Mouse (Mus musculus) heart, postnatal 0 days (tissue): ENCODE measurements around the gene Zfp710. TPM values are rescaled to one million over a fixed set of nuclear protein-coding genes. Genes with fewer than 3 reads are reported as not detected.

Source experiments
- ATAC-seq: fragments of 200-750 bp; cut with Nextera tagmentation; 2 replicates; pipeline ENCODE4 v1.8.0; 2017; ENCODE audit warnings: low read depth, moderate number of reproducible peaks, moderate library complexity; ENCODE audit not compliant: insufficient read depth
- DNase-seq: peaks from one replicate; pipeline ENCODE4 v3.0.0-alpha.2; 2016; ENCODE audit warnings: low spot score
- H3K27ac ChIP-seq: fragments of 300-500 bp; sonication (generic); 2 replicates; pipeline ENCODE4 v1.5.1; 2014; ENCODE audit warnings: low read depth, mild to moderate bottlenecking
- H3K27me3 ChIP-seq: fragments of 300-500 bp; sonication (generic); 2 replicates; pipeline ENCODE4 v1.6.1; 2014; ENCODE audit warnings: low read length, mixed read lengths; ENCODE audit not compliant: control insufficient read depth, insufficient read depth
- H3K36me3 ChIP-seq: fragments of 300-500 bp; sonication (generic); replicated peaks from 2 replicates; pipeline ENCODE4 v1.6.1; 2014; ENCODE audit warnings: low read length, mixed read lengths; ENCODE audit not compliant: control insufficient read depth, insufficient read depth
- H3K4me1 ChIP-seq: fragments of 300-500 bp; sonication (generic); 2 replicates; pipeline ENCODE4 v1.6.1; 2014; ENCODE audit warnings: antibody characterized with exemption; ENCODE audit not compliant: control insufficient read depth, insufficient read depth
- H3K4me2 ChIP-seq: fragments of 300-500 bp; sonication (generic); 2 replicates; pipeline ENCODE4 v1.6.1; 2014; ENCODE audit warnings: low read depth, mild to moderate bottlenecking, low read length, moderate library complexity
- H3K4me3 ChIP-seq: fragments of 300-500 bp; sonication (generic); 2 replicates; pipeline ENCODE4 v1.5.1; 2014; ENCODE audit warnings: low read depth, low read length
- H3K9ac ChIP-seq: fragments of 300-500 bp; sonication (generic); replicated peaks from 2 replicates; pipeline ENCODE4 v1.6.1; 2014; ENCODE audit warnings: low read depth, low read length, mixed read lengths
- H3K9me3 ChIP-seq: fragments of 300-500 bp; sonication (generic); replicated peaks from 2 replicates; pipeline ENCODE4 v1.6.1; 2016; ENCODE audit warnings: low read length; ENCODE audit not compliant: control insufficient read depth
- CTCF ChIP-seq: IDR thresholded peaks from 2 replicates; pipeline ENCODE4 v1.5.1; 2016; ENCODE audit warnings: antibody characterized with exemption, control low read depth, low read depth
- EP300 ChIP-seq: IDR thresholded peaks from 2 replicates; pipeline ENCODE4 v1.6.1; 2016; ENCODE audit warnings: antibody characterized with exemption, low read depth
- WGBS: fragments of 180-500 bp; shearing (Covaris S2); extraction: QIAGEN DNeasy Blood & Tissue Kit; methylation state at CpG from one replicate; pipeline ENCODE4 v1.1.7; 2014; 5-methylcytosine and 5-hydroxymethylcytosine counted together
- polyA plus RNA-seq: library from polyadenylated mRNA; unstranded; fragments of >200 nt; fragmentation: Nextera tagmentation; extraction: Ambion mirVana; gene quantifications from 2 replicates; pipeline ENCODE4 v1.2.1, GENCODE M21; 2015
- total RNA-seq: library from RNA; depleted of rRNA; stranded (reverse); fragments of >200 nt; gene quantifications from 2 replicates; pipeline ENCODE4 v1.2.3, GENCODE M21; 2014; ENCODE audit warnings: low replicate concordance

Gene Zfp710
- total and polyA plus RNA-seq, 2 experiments from 2014 or later = 7.5 to 29.7 TPM

DNA sequence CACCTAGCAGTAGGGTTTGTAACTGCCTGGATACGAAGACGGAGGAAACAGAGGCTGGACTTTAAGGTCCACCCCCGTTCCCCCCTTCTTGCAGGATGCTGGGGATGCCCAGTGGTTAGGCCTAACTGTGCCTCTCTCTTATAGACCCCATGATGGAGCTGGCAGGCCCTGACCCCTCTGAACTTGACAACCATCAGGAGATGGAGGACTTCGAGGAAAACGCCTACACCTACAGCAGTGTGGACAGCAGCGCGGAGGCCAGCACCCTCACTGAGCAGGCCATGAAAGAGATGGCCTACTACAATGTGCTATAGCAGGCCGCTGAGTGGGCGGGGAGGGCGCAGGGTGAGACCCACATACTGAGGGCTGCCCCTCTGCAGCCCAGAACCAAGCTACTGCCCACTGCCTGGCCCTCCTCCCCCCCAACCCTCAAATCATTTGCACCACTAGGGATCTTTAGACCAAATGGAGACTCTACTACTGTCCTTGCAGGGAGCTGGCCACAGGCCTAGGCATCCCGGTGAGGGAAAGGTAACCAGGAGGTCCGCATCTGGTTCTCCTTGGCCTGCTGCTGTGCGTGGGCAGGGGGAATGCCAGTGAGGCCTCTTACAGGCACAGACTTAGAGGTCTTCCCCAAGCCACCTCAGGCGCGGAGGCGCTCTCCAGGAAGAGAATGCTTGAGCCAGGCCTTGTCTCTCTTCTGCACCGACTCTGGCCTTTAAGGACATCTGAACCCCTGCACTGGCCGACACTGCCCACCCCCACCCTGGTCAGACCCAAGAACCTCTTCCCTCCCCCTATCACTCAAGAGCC lies 65.8 kb downstream of the Zfp710 start:
- no peaks in the 10 kb centered on the region for H3K27me3 ChIP-seq
- no peak overlapping the region for H3K4me2 ChIP-seq
- H3K9ac ChIP-seq = no peak overlapping the region
- DNase-seq = no peak
- no peak overlapping the region for H3K4me3 ChIP-seq
- peaks cover 92% of the 10 kb centered on the region for H3K36me3 ChIP-seq
- H3K27ac ChIP-seq = peak overlapping the region; percentile 54
- TF ChIP-seq CTCF (no peak), EP300 (no peak)
- ATAC-seq = peak; percentile 8; the same call in 1 of the 2 replicates
- H3K9me3 ChIP-seq = no peaks in the 10 kb centered on the region
- peaks cover 15% of the 10 kb centered on the region; the same call in 1 of the 2 replicates for H3K4me1 ChIP-seq
- 76% methylated on average over 18 of the region's 18 CpGs for WGBS

DNA sequence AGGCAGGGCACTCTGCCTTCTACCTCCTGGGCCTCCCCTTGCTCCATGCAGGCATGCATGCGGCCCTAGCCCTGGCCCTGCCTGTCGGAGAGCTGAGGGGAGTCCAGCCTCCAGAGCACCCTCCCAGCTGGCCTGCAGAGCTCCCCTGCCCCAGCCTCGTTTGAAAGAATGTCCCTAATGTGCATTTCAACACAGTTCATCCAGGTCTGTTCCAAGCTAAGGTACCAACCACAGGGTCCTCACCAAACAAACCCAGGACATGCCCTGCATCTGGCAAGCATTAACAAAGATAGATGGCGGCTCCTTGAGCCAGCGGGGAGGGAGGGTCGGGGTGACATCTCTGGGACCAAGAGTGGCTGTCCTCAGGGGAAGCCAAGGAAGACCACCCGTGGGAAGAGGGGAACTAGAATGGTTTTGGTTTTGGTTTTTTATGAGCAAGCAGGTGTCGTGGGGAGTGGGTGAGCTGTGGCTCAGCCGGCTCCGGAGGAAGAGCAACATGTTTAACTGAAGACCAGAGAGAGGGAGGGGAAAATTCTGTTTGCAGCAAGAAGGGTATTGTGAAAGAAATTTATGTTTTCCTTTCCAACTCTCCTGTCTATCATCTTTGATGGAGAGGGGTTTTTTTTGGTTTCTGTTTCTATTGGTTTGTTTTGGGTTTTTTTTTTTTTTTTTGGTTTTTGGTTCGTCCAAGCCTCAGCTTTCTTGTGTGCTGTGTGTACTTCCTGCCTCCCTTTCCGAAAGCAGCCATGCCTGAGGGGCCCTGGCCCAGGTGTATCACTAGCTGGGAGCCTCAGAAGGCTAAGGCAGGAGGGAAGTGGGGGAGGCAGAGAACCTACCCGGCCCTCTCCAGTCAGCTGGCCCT lies 66.6 kb downstream of the Zfp710 start:
- Histone ChIP-seq H3K4me2 (no peak overlapping the region; the same call in 1 of the 2 replicates), H3K27me3 (no peaks in the 10 kb centered on the region), H3K9ac (no peak overlapping the region), H3K4me3 (no peak overlapping the region), H3K36me3 (peaks cover 97% of the 10 kb centered on the region), H3K4me1 (peaks cover 15% of the 10 kb centered on the region; the same call in 1 of the 2 replicates), H3K27ac (peak overlapping the region; percentile 54), H3K9me3 (no peaks in the 10 kb centered on the region)
- no peak for DNase-seq
- ATAC-seq = 0 out of 2 replicates have a peak, but pooled peaks have one; percentile 6
- TF ChIP-seq CTCF (no peak), EP300 (no peak)
- 57% methylated on average over 13 of the region's 13 CpGs for WGBS

GRCm38 (mm10) chr7:80091866-80092210 lies 67.2 kb downstream of the Zfp710 start:
- ATAC-seq (no peak), DNase-seq (no peak)
- Histone ChIP-seq H3K36me3 (peaks cover 97% of the 10 kb centered on the region), H3K4me1 (peaks cover 15% of the 10 kb centered on the region; the same call in 1 of the 2 replicates), H3K4me2 (no peak overlapping the region; the same call in 1 of the 2 replicates), H3K4me3 (no peak overlapping the region), H3K9me3 (no peaks in the 10 kb centered on the region), H3K27me3 (no peaks in the 10 kb centered on the region), H3K27ac (peak overlapping the region; percentile 54), H3K9ac (no peak overlapping the region)
- WGBS = 74% methylated on average over 4 of the region's 4 CpGs
- TF ChIP-seq CTCF = no peak
- no peak for TF ChIP-seq EP300

GRCm38 (mm10) chr7:80092351-80093046 lies 67.9 kb downstream of the Zfp710 start:
- TF ChIP-seq CTCF = no peak
- no peak for TF ChIP-seq EP300
- no peak overlapping the region for H3K9ac ChIP-seq
- H3K4me3 ChIP-seq = no peak overlapping the region
- no peaks in the 10 kb centered on the region for H3K9me3 ChIP-seq
- no peaks in the 10 kb centered on the region for H3K27me3 ChIP-seq
- no peak for DNase-seq
- H3K36me3 ChIP-seq = peaks cover 97% of the 10 kb centered on the region
- H3K4me2 ChIP-seq = no peak overlapping the region
- 37% methylated on average over 9 of the region's 9 CpGs for WGBS
- peak; percentile 15; the same call in 1 of the 2 replicates for ATAC-seq
- peak overlapping the region; percentile 54 for H3K27ac ChIP-seq
- peaks cover 15% of the 10 kb centered on the region; the same call in 1 of the 2 replicates for H3K4me1 ChIP-seq

- no peak for DNase-seq
These were observed 69.9 kb downstream of the Zfp710 start for GRCm38 (mm10) chr7:80094481-80094880.

More at GRCm38 (mm10) chr7:80094481-80094880, 69.9 kb downstream of the Zfp710 start:
- Histone ChIP-seq H3K4me3 (no peak overlapping the region), H3K9ac (no peak overlapping the region), H3K27ac (no peak overlapping the region), H3K9me3 (no peaks in the 10 kb centered on the region), H3K4me1 (peaks cover 15% of the 10 kb centered on the region; the same call in 1 of the 2 replicates), H3K27me3 (no peaks in the 10 kb centered on the region), H3K4me2 (no peak overlapping the region), H3K36me3 (peaks cover 100% of the 10 kb centered on the region)
- ATAC-seq = no peak
- WGBS = 63% methylated on average over 5 of the region's 5 CpGs
- no peak for TF ChIP-seq CTCF
- no peak for TF ChIP-seq EP300
